Mouse (Mus musculus) cerebellum, postnatal 25 days (tissue): ENCODE results near the gene Cby1.

Source experiments
- DNase-seq, 2 experiments: peaks; one replicate each; pipeline ENCODE4 v3.0.0; 2021; ENCODE audit warnings: mixed read lengths in 2 of 2

Gene Cby1

GRCm38 (mm10) chr15:79658531-79659375 lies at the start of gene Cby1, which contains the start of gene Fam227a:
Gene Cby1 (plus strand): TSS chr15:79659199.
Gene Fam227a (minus strand): TSS chr15:79658956.
- peak; percentile 98 to 99 for DNase-seq

GRCm38 (mm10) chr15:79609226-79609625 lies 49.8 kb upstream of the Cby1 start:
- no peak for DNase-seq

- no peak for DNase-seq
Observed at GRCm38 (mm10) chr15:79615501-79615900, 43.5 kb upstream of the Cby1 start.

GRCm38 (mm10) chr15:79616729-79617128 lies 42.3 kb upstream of the Cby1 start:
- no peak for DNase-seq

GRCm38 (mm10) chr15:79617135-79617534 lies 41.9 kb upstream of the Cby1 start:
- no peak for DNase-seq

- DNase-seq = no peak
Observed at GRCm38 (mm10) chr15:79618456-79618855, 40.5 kb upstream of the Cby1 start.

- no peak for DNase-seq
Observed at GRCm38 (mm10) chr15:79619770-79620414, 39.1 kb upstream of the Cby1 start.

GRCm38 (mm10) chr15:79630471-79630870 lies 28.5 kb upstream of the Cby1 start:
- DNase-seq = no peak

GRCm38 (mm10) chr15:79641135-79641817 lies 17.7 kb upstream of the Cby1 start:
- no peak for DNase-seq

- no peak for DNase-seq
Observed at GRCm38 (mm10) chr15:79645483-79645882, 13.5 kb upstream of the Cby1 start.

GRCm38 (mm10) chr15:79648130-79648529 lies 10.9 kb upstream of the Cby1 start:
- DNase-seq = no peak

GRCm38 (mm10) chr15:79650569-79650968 lies 8.4 kb upstream of the Cby1 start:
- DNase-seq = peak; percentile 38 to 60

GRCm38 (mm10) chr15:79651481-79651880 lies 7.5 kb upstream of the Cby1 start:
- peak in 1 of 2 experiments; percentile 36 for DNase-seq

GRCm38 (mm10) chr15:79656451-79656850 lies 2.5 kb upstream of the Cby1 start:
- no peak for DNase-seq

GRCm38 (mm10) chr15:79657837-79658530 lies 1.0 kb upstream of the Cby1 start:
- peak; percentile 90 to 93 for DNase-seq

GRCm38 (mm10) chr15:79661852-79662251 lies 2.9 kb downstream of the Cby1 start:
- peak; percentile 38 to 62 for DNase-seq

- no peak for DNase-seq
Observed at GRCm38 (mm10) chr15:79664666-79665065, 5.7 kb downstream of the Cby1 start.

- no peak for DNase-seq
Observed at GRCm38 (mm10) chr15:79669195-79669594, 10.2 kb downstream of the Cby1 start.

- peak; percentile 89 to 93 for DNase-seq
Observed at GRCm38 (mm10) chr15:79670249-79670971, 11.4 kb downstream of the Cby1 start, which contains the start of gene Tomm22. Gene Tomm22 (plus strand): TSS chr15:79670861.

GRCm38 (mm10) chr15:79670972-79671299 lies 11.9 kb downstream of the Cby1 start:
- no peak for DNase-seq

GRCm38 (mm10) chr15:79671828-79672348 lies 12.9 kb downstream of the Cby1 start:
- DNase-seq = peak in 1 of 2 experiments; percentile 45

GRCm38 (mm10) chr15:79677936-79678335 lies 18.9 kb downstream of the Cby1 start:
- DNase-seq = no peak
